Mouse (Mus musculus) c-Kit-positive CD71-positive TER-119-negative erythroid progenitor cells, embryonic 14.5 days (primary cell): Measurements from ENCODE around the gene Tbc1d17.
A peak's percentile ranks its signal among the peaks of the same experiment; 100 is the strongest.

Experiments used
- DNase-seq: peaks from one replicate; pipeline ENCODE4 v3.0.0-alpha.2; 2013; ENCODE audit warnings: low read depth

Gene Tbc1d17

DNA sequence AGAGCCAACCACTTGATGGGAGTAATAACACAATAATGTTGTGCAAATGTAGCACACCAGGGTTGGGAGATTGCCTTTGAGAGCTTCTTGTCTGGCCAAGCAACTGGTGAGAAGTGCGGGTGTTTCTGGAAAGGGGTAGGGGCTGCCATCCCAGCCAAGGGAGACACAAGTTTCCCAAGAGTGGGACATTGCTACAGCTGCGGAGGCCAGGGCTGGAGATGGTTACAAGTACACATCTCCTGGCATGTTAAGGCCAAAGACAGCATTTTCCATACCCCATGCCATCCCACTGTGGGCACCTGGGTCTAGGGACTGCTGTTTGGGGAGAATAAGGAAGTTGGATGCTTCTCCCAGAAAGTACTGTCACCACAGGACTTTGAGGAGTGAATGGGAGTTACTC, 4.2 kb upstream of the Tbc1d17 start:
- DNase-seq: no peak

GRCm38 (mm10) chr7:44852259-44853027, 3.6 kb upstream of the Tbc1d17 start:
- DNase-seq: no peak

DNA sequence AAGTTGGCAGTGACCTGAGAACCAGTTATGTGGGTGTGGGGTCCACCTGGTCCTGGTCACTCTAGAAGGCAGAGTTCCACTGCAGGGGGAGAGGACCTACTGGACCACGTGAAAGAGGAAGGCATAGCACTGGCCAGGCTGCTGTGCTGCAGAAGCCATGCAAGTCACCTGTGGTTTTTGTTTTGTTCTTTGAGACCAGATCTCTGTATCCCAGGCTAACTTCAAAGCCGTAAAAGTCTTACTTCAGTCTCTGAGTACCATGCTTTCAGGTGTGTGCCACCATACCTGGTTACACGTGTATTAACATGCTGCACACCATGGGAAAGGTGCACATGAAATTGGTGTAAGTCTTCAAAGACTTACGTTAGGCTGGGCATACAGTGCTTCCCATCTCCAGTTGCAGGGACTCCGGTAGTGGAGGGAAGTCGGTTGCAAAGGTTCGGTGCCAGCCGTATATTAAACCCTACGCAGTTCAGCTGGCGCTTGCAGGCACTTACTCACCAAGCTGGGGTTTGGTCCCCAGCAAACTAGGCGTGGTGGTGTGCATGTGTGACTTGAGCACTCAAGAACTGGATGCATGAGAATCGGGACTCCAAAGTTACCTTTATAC, 2.9 kb upstream of the Tbc1d17 start:
- no peak for DNase-seq

GRCm38 (mm10) chr7:44850789-44851624, 2.1 kb upstream of the Tbc1d17 start:
- DNase-seq: no peak

GRCm38 (mm10) chr7:44850146-44850545, 1.3 kb upstream of the Tbc1d17 start:
- DNase-seq: peak; percentile 64

DNA sequence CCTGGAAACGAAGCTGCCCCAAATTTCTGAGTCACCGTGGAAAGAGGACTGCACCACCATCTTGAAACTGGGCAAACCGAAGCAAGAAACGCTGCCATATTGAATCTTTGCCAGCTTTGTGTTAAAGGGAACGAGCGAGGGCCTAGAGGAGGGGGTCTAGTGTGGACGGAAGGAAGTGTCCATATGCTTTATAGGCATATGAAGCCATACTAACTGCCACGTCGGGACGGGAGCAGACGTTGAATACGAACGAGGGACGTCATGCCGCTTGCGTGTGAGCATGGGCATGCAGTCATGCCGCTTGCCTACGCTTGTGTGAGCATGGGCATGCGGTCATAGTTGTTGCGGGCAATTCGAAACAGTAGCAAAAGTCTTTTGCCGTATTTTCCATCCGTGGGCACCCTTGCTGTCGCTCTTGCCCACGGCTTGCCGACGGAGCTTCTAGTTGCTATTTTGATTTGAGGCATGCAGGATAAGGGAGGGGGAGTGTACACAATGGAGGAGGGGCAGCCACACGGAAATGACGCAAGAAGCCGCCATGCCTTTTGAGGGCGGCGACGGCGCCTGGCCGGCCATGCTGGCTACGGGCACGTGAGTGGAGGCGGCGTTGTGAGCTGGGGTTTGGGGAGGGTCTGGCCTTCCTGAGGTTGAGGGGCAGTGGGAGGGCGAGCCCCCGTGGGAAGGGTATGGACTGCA, 685 bp upstream of the Tbc1d17 start:
- DNase-seq: peak; percentile 85

DNA sequence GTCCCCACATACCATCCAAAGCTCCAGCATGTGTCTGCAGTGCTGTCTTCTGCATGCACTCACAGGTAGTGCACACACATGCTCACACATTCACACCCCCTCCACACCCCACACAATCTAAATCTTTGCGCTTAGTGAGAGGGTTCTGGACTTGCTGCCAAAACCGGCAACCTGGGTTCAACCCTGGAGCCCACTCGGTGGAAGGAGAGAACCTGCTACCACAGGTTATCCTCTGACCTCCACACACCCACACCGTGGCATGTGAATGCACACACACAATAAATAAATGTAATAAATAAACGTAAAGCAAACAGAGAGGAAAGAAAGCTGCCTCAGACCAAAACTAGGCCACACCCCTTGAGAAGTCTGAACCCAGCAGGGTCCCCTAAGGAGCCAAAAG, 1.1 kb downstream of the Tbc1d17 start:
- DNase-seq: no peak

DNA sequence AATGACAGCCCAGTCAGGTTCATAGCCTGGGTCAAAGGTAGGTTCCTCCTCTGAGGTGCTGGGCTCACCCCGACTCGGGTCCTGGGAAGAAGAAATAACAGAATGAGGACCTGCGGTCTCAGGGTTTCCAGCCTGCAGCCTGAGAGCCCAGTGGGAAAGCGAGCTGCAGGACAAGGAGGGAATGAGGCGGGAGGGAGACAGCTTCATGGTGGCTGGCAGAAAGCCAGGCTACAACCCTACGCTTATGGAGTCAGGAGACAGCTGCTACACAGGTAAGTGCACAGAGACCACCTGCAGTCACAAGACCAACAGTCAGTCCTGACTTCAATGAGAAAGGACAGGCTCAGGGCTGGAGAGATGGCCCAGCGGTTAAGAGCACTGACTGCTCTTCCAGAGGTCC, 2.1 kb downstream of the Tbc1d17 start:
- no peak for DNase-seq

- no peak for DNase-seq
Measured at GRCm38 (mm10) chr7:44845006-44845405, 3.9 kb downstream of the Tbc1d17 start.

- no peak for DNase-seq
Measured at GRCm38 (mm10) chr7:44841825-44842463, 6.9 kb downstream of the Tbc1d17 start.

- DNase-seq: no peak
Measured at GRCm38 (mm10) chr7:44840426-44840825, 8.5 kb downstream of the Tbc1d17 start.

- no peak for DNase-seq
Measured at GRCm38 (mm10) chr7:44839491-44840191, 9.2 kb downstream of the Tbc1d17 start.

DNA sequence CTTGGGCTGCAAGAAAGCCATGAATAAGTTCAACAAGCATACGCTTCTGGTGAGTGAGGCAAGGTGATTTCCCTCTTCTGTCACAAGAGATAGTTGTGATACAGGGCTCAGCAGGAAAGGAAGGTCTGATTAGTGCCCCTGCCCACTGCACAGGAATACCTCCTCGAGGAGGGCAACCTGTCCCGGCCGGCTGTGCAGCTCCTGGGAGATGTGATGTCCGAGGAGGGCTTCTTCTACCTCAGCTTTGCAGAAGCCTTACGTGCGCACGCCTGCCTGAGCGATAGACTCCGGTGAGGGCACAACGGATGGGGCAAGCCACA, 9.7 kb downstream of the Tbc1d17 start:
- no peak for DNase-seq

GRCm38 (mm10) chr7:44838073-44838472, 10.8 kb downstream of the Tbc1d17 start:
- DNase-seq: no peak

- no peak for DNase-seq
Measured at GRCm38 (mm10) chr7:44836423-44837053, 12.3 kb downstream of the Tbc1d17 start.

- DNase-seq: no peak
Measured at GRCm38 (mm10) chr7:44836016-44836404, 12.9 kb downstream of the Tbc1d17 start.

GRCm38 (mm10) chr7:44835373-44836015, 13.4 kb downstream of the Tbc1d17 start:
- no peak for DNase-seq

- DNase-seq: no peak
Measured at GRCm38 (mm10) chr7:44832763-44833162, 16.1 kb downstream of the Tbc1d17 start.

- no peak for DNase-seq
Measured at GRCm38 (mm10) chr7:44828706-44829105, 20.2 kb downstream of the Tbc1d17 start.

DNA sequence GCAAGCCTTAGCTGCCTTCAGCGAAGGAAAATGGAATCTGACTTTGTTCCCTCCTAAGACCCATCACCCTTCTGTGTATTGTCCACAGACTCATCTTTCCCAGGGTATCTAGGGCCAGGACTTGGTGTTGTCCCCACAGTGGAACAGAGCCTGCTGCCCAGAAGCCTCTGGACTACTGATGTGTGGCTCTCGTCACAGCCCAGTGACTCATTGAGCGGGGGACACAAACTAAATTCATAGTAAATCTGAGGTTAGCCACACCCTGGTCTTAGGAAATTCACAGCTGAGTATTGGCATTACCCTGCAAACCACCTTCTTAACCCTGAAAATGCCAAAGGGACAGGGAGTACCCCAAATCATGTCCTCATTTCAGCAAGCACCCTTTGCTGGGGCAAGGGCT, 22.1 kb downstream of the Tbc1d17 start:
- no peak for DNase-seq
